Mouse (Mus musculus): ENCODE measurements around the gene Vstm2b.
A peak's percentile ranks its signal among the peaks of the same experiment; 100 is the strongest.

The Vstm2b gene

GRCm38 (mm10) chr7:40898096-40898710 lies at the start of gene Vstm2b:
TSS of gene Vstm2b (plus strand) at chr7:40898328.
- no peak for DNase-seq (ENCODE audit: low spot score)

GRCm38 (mm10) chr7:40856088-40856625 lies 42.0 kb upstream of the Vstm2b start:
- DNase-seq (ENCODE audit: low spot score) = no peak

DNA sequence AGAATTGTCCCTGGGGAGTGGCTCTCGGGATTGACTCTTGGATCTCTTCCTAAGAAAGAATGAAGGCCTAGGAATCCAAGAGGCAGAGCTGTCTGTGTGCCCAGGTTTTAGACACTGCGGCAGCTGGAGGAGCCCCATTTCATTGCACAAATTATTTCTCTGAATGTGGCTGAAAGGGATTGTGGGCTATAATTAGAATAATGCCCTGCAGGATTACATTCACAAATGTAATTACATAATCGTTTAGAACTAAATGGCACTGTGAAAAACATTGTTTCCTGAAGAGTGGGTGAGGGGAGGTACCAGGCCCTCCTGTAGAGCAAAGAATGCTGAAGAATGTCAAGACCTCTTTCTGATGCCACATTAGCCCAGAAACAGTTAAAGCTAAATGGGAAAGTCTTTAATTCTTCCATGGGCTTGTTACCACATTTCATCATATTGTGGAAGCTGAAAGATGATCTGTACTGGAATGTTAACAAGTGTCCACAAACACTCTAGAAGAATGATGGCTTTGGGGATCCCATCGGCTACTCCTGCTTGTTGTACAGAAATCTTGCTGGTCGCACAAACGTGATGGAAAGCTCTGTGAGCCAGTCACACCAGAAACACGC lies 24.6 kb upstream of the Vstm2b start:
- DNase-seq (ENCODE audit: low spot score) = no peak

DNA sequence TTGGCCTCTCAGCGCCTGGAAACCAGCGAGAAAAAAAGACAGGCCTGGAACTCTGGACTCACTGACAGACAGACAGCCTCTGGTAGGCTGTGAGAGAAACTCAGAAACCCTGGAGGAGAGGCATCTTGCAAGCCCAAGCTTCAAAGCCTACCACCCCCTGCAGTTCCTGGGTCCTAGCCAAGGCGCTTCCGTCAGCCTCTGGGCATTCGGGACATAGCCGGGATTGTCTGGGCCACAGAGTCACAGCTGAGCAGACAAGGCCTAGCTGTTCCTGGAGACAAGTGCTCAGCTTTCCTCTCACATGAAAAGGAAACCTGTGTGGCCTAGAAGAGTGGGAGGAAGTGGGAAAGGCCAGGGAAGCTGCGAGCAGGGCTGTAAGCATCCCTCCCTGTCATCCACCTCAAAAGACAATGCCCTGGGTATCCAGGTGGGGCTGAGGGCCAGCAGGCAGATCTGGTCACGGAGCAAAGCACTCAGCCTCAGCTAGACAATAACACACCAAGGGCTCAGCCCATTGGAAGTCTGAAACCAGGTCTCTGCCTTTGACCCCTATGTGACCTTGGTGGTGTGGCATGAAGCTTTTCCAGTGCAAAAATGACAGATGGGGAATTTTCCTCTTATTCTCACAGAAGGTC lies 13.2 kb upstream of the Vstm2b start:
- peak; percentile 62 for DNase-seq (ENCODE audit: low spot score)

DNA sequence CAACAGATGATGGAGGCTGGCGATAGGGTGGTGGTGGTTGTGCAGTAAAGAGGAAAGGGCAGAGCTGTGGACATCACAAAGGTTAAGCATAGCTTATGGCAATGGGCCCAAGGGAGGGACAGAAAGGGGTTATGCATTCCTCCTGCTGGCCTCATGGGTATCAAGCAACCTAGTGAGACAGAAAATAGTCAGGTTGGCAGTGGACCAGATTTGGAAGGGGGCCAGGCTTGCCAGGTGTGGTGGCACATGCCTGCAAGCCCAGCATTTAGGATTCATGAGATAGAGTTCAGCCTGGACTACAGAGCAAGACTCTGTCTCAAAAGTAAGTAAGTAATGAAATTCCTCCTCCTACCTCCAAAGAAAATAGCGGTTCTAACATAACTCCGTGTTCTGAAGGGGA lies 9.8 kb upstream of the Vstm2b start:
- no peak for DNase-seq (ENCODE audit: low spot score)

- DNase-seq (ENCODE audit: low spot score) = no peak
Observed at GRCm38 (mm10) chr7:40896964-40897363, 1.2 kb upstream of the Vstm2b start.

- DNase-seq (ENCODE audit: low spot score) = peak; percentile 50
Observed at GRCm38 (mm10) chr7:40898711-40899375, 715 bp downstream of the Vstm2b start.

DNA sequence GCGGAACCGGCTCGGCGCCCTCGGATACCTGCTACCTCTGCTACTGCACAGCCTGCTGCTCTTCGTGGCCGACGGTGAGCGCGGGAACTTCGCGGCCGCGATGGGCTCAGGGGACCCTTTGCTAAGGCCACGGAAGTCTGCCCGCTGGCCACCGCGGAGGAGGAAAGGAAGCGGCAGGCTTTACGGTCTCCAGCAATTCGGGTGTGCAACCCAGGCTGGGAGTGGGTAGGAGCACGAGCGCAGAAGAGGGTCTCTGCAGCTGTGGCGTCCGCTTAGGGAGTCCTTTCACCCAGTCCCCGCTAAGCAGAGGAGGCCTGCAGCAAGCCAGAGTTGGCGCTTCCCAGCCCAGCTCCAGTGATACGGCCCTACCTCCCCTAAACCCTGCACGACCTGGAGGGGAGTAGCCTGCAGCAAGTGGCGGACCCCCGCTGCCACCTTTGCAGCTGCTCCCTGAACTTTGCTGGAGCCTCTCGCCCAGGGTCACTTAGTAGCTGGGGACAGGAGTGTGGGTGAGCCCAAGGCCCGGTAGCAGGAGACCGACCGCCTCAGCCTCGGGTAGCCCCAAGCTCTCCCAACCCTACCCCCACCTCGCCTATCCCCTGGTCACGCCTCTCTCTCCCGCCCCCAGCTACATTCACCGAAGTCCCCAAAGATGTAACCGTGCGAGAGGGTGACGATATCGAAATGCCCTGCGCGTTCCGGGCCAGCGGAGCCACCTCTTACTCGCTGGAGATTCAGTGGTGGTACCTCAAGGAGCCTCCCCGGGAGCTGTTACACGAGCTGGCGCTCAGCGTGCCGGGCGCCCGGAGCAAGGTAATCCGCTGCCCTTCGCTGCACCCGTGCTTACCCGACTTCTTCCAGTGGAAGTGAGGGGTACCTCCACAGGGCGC lies 1.5 kb downstream of the Vstm2b start:
- DNase-seq (ENCODE audit: low spot score) = no peak

GRCm38 (mm10) chr7:40901201-40901600 lies 3.1 kb downstream of the Vstm2b start:
- DNase-seq (ENCODE audit: low spot score) = peak; percentile 75

DNA sequence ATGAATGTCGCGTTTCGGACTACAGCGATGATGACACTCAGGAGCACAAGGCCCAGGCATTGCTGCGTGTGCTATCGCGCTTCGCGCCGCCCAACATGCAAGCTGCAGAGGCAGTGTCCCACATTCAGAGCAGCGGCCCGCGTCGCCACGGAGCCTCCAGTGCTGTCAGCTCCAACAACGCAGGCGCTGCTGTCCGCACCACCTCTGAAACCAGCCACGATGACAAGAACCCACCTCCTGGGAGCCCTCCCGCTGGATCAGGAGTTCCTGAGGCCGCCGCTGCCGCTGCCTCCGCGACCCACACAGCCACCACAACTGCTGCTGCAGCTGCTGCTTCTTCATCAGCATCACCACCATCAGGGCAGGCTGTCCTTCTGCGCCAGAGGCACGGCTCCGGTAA lies 4.4 kb downstream of the Vstm2b start:
- DNase-seq (ENCODE audit: low spot score) = no peak

DNA sequence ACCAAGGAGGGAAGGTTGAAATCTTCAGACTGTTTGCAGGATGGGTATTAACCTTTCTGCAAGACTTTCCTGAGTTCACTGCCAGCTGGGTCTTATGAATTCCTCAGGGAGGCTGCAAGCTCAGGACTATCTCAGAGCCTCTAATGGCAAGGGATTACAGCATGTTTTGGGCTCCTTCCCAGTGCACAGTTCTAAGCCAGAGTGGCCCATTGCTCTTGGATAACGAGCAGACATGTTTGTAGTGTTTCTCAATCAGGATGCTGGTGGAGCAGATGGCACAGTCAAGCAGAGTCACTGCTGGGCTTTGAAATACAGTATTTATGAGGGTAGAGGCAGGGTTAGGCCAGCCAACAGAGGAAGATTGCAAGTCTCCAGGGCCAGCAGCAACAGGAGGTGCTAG lies 8.4 kb downstream of the Vstm2b start:
- DNase-seq (ENCODE audit: low spot score) = no peak

GRCm38 (mm10) chr7:40916761-40917160 lies 18.6 kb downstream of the Vstm2b start:
- no peak for DNase-seq (ENCODE audit: low spot score)

GRCm38 (mm10) chr7:40920118-40920517 lies 22.0 kb downstream of the Vstm2b start:
- no peak for DNase-seq (ENCODE audit: low spot score)

- DNase-seq (ENCODE audit: low spot score) = no peak
Observed at GRCm38 (mm10) chr7:40921281-40921680, 23.2 kb downstream of the Vstm2b start.

- no peak for DNase-seq (ENCODE audit: low spot score)
Observed at GRCm38 (mm10) chr7:40922871-40923270, 24.7 kb downstream of the Vstm2b start.

DNA sequence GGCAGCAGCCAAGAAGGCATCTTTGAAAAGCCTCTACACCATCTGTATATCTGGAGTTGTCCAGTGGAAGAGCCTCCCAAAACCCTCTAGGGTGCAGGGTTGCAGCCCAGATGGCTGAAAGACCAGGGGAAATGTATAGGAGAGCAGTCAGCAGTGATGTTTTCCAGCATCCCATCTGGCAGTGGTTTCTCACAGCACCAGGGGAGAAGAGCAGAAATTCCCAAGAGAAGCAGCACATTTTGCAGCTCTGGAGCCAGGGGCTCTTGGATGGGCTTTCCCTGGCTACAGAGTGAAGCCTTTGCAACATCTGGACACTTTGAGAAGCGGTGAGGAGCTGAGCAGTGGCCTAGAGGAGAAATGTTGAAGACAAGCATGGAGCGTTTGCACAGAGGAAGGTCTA lies 30.3 kb downstream of the Vstm2b start:
- no peak for DNase-seq (ENCODE audit: low spot score)

DNA sequence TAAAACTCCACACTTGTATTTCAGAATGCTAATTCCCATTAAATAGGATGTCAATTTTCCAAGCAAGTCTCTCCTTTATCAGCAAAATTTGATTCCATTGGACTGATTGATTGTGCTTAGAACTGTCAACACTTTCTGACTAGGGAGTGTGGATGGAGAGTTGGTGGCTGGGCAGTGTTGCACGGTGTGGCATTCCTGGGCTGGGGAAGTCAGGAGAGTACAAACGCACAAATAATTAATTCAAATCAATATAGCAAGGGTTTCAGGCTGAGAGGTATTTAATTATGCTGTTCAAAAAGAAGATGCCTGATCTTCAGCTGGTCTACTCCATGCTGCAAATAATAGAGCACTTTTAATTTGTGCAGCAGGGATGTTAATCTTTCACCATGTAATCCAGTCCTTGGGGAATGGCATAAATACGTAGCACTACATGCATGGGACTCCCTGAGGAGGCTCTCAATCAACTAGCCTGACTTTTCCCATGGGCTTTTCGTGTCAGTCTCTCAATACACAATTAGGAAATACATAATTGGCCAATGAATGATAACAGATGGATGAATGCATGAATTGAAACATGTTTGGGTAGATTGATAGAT lies 38.6 kb downstream of the Vstm2b start:
- DNase-seq (ENCODE audit: low spot score) = no peak

GRCm38 (mm10) chr7:40939371-40939770 lies 41.2 kb downstream of the Vstm2b start:
- DNase-seq (ENCODE audit: low spot score) = no peak

GRCm38 (mm10) chr7:40942233-40942935 lies 44.3 kb downstream of the Vstm2b start:
- DNase-seq (ENCODE audit: low spot score) = no peak

Data from testis, postnatal 10 days (tissue).